Mouse (Mus musculus) splenic B cell, adult 2 months (primary cell): ENCODE data around the gene 4933405O20Rik.

Source experiments
- DNase-seq: peaks from one replicate; pipeline ENCODE4 v3.0.0-alpha.2; 2011; ENCODE audit warnings: low read depth, low spot score
- H3K27me3 ChIP-seq: 2 replicates; pipeline ENCODE4 v1.6.1; 2012; ENCODE audit warnings: mild to moderate bottlenecking, low read length, moderate library complexity, mixed read lengths; ENCODE audit not compliant: control insufficient read depth, poor library complexity, insufficient read depth, severe bottlenecking
- H3K36me3 ChIP-seq: 2 replicates; pipeline ENCODE4 v1.6.1; 2012; ENCODE audit warnings: mild to moderate bottlenecking, low read length, moderate library complexity, mixed read lengths; ENCODE audit not compliant: control insufficient read depth, poor library complexity, insufficient read depth, severe bottlenecking

Gene 4933405O20Rik

GRCm38 (mm10) chr7:50598890-50599289 lies at the start of gene 4933405O20Rik:
TSS of gene 4933405O20Rik (plus strand) at chr7:50599190.
- H3K27me3 ChIP-seq: no peaks in the 10 kb centered on the region
- no peak for DNase-seq
- no peaks in the 10 kb centered on the region for H3K36me3 ChIP-seq

GRCm38 (mm10) chr7:50549572-50549971 lies 49.4 kb upstream of the 4933405O20Rik start:
- H3K36me3 ChIP-seq: no peaks in the 10 kb centered on the region
- no peak for DNase-seq
- H3K27me3 ChIP-seq: no peaks in the 10 kb centered on the region

- H3K27me3 ChIP-seq: no peaks in the 10 kb centered on the region
- no peaks in the 10 kb centered on the region for H3K36me3 ChIP-seq
Observed at GRCm38 (mm10) chr7:50551426-50551825, 47.6 kb upstream of the 4933405O20Rik start.

GRCm38 (mm10) chr7:50562708-50563107 lies 36.3 kb upstream of the 4933405O20Rik start:
- DNase-seq: no peak
- H3K27me3 ChIP-seq: no peaks in the 10 kb centered on the region
- no peaks in the 10 kb centered on the region for H3K36me3 ChIP-seq

More at GRCm38 (mm10) chr7:50551426-50551825, 47.6 kb upstream of the 4933405O20Rik start:
- DNase-seq: no peak

- no peak for DNase-seq
- Histone ChIP-seq H3K27me3 (no peaks in the 10 kb centered on the region), H3K36me3 (no peaks in the 10 kb centered on the region)
Observed at GRCm38 (mm10) chr7:50573841-50574240, 25.1 kb upstream of the 4933405O20Rik start.

GRCm38 (mm10) chr7:50588642-50589424 lies 10.2 kb upstream of the 4933405O20Rik start:
- Histone ChIP-seq H3K27me3 (no peaks in the 10 kb centered on the region), H3K36me3 (no peaks in the 10 kb centered on the region)
- DNase-seq: no peak

- no peak for DNase-seq
- H3K36me3 ChIP-seq: no peaks in the 10 kb centered on the region
- H3K27me3 ChIP-seq: no peaks in the 10 kb centered on the region
Observed at GRCm38 (mm10) chr7:50614101-50614500, 15.1 kb downstream of the 4933405O20Rik start.

GRCm38 (mm10) chr7:50629186-50629585 lies 30.2 kb downstream of the 4933405O20Rik start:
- Histone ChIP-seq H3K27me3 (no peaks in the 10 kb centered on the region), H3K36me3 (no peaks in the 10 kb centered on the region)
- DNase-seq: no peak

- Histone ChIP-seq H3K36me3 (no peaks in the 10 kb centered on the region), H3K27me3 (no peaks in the 10 kb centered on the region)
- DNase-seq: no peak
Observed at GRCm38 (mm10) chr7:50633147-50633546, 34.2 kb downstream of the 4933405O20Rik start.
